26 mouse cellular contexts compared by ENCODE assay signal in the genomic region with DNA sequence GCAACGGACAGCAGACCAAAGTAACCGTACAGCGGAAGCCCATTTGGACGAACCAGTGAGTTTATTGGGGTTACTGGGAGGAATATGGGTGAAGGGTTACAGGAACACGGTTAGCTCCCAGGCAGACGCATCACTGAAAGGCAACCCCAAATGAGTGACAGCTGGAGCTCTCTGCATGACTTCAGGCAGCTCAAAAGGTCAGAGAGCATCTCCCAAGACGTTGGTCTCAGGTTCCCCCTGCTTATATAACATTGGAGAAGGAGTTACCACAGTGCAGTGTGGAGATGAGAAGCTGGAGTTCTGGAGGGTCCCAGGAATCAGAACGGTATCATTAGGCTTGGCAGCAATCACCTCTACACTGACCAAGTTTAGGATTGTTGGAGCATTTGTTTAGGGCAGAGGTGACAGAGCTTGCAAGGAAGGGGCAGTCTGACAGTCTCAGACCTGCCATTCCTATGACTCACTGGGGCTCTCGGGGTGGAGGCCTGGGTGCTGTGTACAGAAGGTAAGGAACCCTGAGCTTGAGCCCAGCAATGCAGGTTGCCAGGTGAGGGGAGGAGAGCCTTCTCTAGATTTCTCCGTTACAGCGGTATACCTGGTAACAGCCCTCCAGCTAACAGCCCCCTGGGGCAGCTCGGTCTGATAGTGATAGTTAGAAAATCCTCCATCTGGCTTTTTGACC. TPM values are rescaled to one million over a fixed set of nuclear protein-coding genes. Genes with fewer than 3 reads are reported as not detected.
DNase-seq lines count a peak whose midpoint lies in the region; TF ChIP-seq lines count a peak whose summit lies in the region.
"Had no signal": no experiment of that assay in that cellular context is flagged by ENCODE, and none has a peak within 500 bp of the region (broad histone marks: within the 10 kb centered on the region; RNA-seq: fewer than 3 reads in every experiment).

No protein-coding gene starts in this region.

- no peak overlapping the region for H3K4me3 ChIP-seq in heart, adult 2 months
- H3K4me3 ChIP-seq in embryonic facial prominence, embryonic 10.5 days, result no peak overlapping the region
- no peak overlapping the region for H3K4me3 ChIP-seq in lung, adult 2 months (replicated peaks; ENCODE audit: extremely low read depth, low read depth, low read length)
- H3K4me3 ChIP-seq: embryonic facial prominence, embryonic 13.5 days; forebrain, embryonic 13.5 days; hindbrain, embryonic 12.5 days; limb, embryonic 10.5 days; liver, embryonic 15.5 days; neural tube, embryonic 15.5 days had no signal

- TF ChIP-seq CTCF in heart, adult 2 months (IDR thresholded peaks at IDR 0.05), result no peak
- no peak for TF ChIP-seq CTCF in lung, adult 2 months (IDR thresholded peaks at IDR 0.05; ENCODE audit: insufficient read depth, low read length)

- no peaks in the 10 kb centered on the region for H3K27me3 ChIP-seq in heart, adult 2 months (ENCODE audit: control insufficient read depth, insufficient read depth, low read length)
- no peaks in the 10 kb centered on the region for H3K27me3 ChIP-seq in embryonic facial prominence, embryonic 10.5 days (replicated peaks; ENCODE audit: low read depth, poor library complexity, severe bottlenecking)
- H3K27me3 ChIP-seq: embryonic facial prominence, embryonic 13.5 days; forebrain, embryonic 13.5 days; hindbrain, embryonic 12.5 days; neural tube, embryonic 15.5 days; Patski had no signal

- TF ChIP-seq EP300 in heart, adult 2 months (IDR thresholded peaks at IDR 0.05; ENCODE audit: insufficient read depth, low read depth, low read length), result no peak

- H3K4me1 ChIP-seq in heart, adult 2 months (ENCODE audit: control insufficient read depth, insufficient read depth, low read length), result no peaks in the 10 kb centered on the region
- H3K4me1 ChIP-seq in embryonic facial prominence, embryonic 10.5 days, result peaks cover 23% of the 10 kb centered on the region
- no peaks in the 10 kb centered on the region for H3K4me1 ChIP-seq in lung, adult 2 months (ENCODE audit: control insufficient read depth, insufficient read depth, low read length)
- H3K4me1 ChIP-seq: embryonic facial prominence, embryonic 13.5 days; liver, embryonic 15.5 days had no signal

- H3K9ac ChIP-seq in heart, adult 2 months (ENCODE audit: low read depth, low read length), result 0 out of 2 replicates have a peak overlapping the region, but pooled peaks have one; percentile 14
- H3K9ac ChIP-seq: embryonic facial prominence, embryonic 13.5 days; forebrain, embryonic 13.5 days; hindbrain, embryonic 12.5 days; liver, embryonic 15.5 days; neural tube, embryonic 15.5 days had no signal

- no peak for DNase-seq in heart, adult 2 months
- no peak for DNase-seq in heart, postnatal 14 days
- peak; percentile 39 to 71 for DNase-seq in urinary bladder, adult 18-20 months (ENCODE audit: low spot score in 2 of 2)
- no peak for DNase-seq in urinary bladder, adult 2 months (ENCODE audit: low spot score)
- DNase-seq in embryonic facial prominence, embryonic 10.5 days (ENCODE audit: low spot score), result peak; percentile 24
- no peak for DNase-seq in lung, postnatal 14 days
- no peak for DNase-seq in lung, adult 2 months
- DNase-seq: adrenal gland, adult 2 months; B cell, adult 2 months; cerebellum, adult 11-12 months; gastrocnemius, postnatal 14 days; kidney, adult 8-10 months; kidney, postnatal 10 days; liver; right cerebral cortex, adult 18-20 months; right cerebral cortex, postnatal 4 days had no signal

- H3K36me3 ChIP-seq in heart, adult 2 months (ENCODE audit: control insufficient read depth, insufficient read depth, low read length), result no peaks in the 10 kb centered on the region
- no peaks in the 10 kb centered on the region for H3K36me3 ChIP-seq in embryonic facial prominence, embryonic 10.5 days (replicated peaks)
- H3K36me3 ChIP-seq: embryonic facial prominence, embryonic 13.5 days; G1E; hindbrain, embryonic 12.5 days; limb, embryonic 10.5 days; liver, embryonic 15.5 days; neural tube, embryonic 15.5 days had no signal

- intact Hi-C loops in heart, adult 2 months (cut with DNase I), result no loop called here
- intact Hi-C loops in heart, postnatal 14 days (cut with DNase I), result no loop called here

- no peaks in the 10 kb centered on the region for H3K9me3 ChIP-seq in embryonic facial prominence, embryonic 10.5 days
- H3K9me3 ChIP-seq: G1E; hindbrain, embryonic 12.5 days; limb, embryonic 10.5 days; liver, embryonic 15.5 days; neural tube, embryonic 15.5 days had no signal

- H3K27ac ChIP-seq in heart, adult 2 months, result no peak overlapping the region
- H3K27ac ChIP-seq in embryonic facial prominence, embryonic 10.5 days (replicated peaks), result no peak overlapping the region
- H3K27ac ChIP-seq: embryonic facial prominence, embryonic 13.5 days; forebrain, embryonic 13.5 days; hindbrain, embryonic 12.5 days; limb, embryonic 10.5 days; liver, embryonic 15.5 days; macrophage; neural tube, embryonic 15.5 days had no signal

- TF ChIP-seq POLR2A in heart, adult 2 months (IDR thresholded peaks at IDR 0.05; ENCODE audit: insufficient read depth, low read depth, low read length), result no peak
- TF ChIP-seq POLR2A in lung, adult 2 months (IDR thresholded peaks at IDR 0.05; ENCODE audit: borderline replicate concordance, extremely low read depth, low read depth, low read length), result no peak

- no peaks in the 10 kb centered on the region for H3K79me2 ChIP-seq in heart, adult 2 months (replicated peaks; ENCODE audit: control insufficient read depth, insufficient read depth, low read length)

- WGBS in heart, adult 2 months, result 46% methylated on average over 12 of the region's 12 CpGs
- 47% methylated on average over 12 of the region's 12 CpGs for WGBS in embryonic facial prominence, embryonic 10.5 days
- WGBS in lung, adult 2 months, result 61% methylated on average over 12 of the region's 12 CpGs

RNA-seq across cellular contexts. Expression of a gene that starts 12.8 kb away (rescaled TPM):
- total RNA-seq in heart, adult 2 months (2021), result under 1 TPM; 0.20 to 0.21 TPM
- 0.43 and 0.64 TPM in 2 replicates for polyA plus RNA-seq in heart, adult 2 months (2012; rRNA removed)
- under 1 TPM; 0.19 to 0.20 TPM for total RNA-seq in heart, postnatal 14 days (2021)
- polyA plus RNA-seq in urinary bladder, adult 2 months (2012; rRNA removed), result 1.4 and 1.6 TPM in 2 replicates
- 0.24 and 0.35 TPM in 2 replicates for polyA plus RNA-seq in embryonic facial prominence, embryonic 10.5 days (2016; fragmentation: Nextera tagmentation; extraction: Ambion mirVana)
- 0.11 TPM in 2 replicates for polyA plus RNA-seq in lung, adult 2 months (2012; rRNA removed)
- total RNA-seq: CH12.LX had no signal
- polyA plus RNA-seq: G1E; liver, embryonic 15.5 days; Patski had no signal

RNA-seq across cellular contexts. Expression of a gene that starts 55.0 kb away (rescaled TPM):
- total RNA-seq in heart, adult 2 months (2021), result 10 to 100 TPM; 26.8 to 27.5 TPM
- polyA plus RNA-seq in heart, adult 2 months (2012; rRNA removed), result 9.7 and 17.7 TPM in 2 replicates
- total RNA-seq in heart, postnatal 14 days (2021), result 10 to 100 TPM; 30.6 to 34.6 TPM
- polyA plus RNA-seq in urinary bladder, adult 2 months (2012; rRNA removed), result 22.1 and 22.2 TPM in 2 replicates
- polyA plus RNA-seq in embryonic facial prominence, embryonic 10.5 days (2016; fragmentation: Nextera tagmentation; extraction: Ambion mirVana), result 155 and 159 TPM in 2 replicates
- polyA plus RNA-seq in lung, adult 2 months (2012; rRNA removed), result 13.9 and 17.1 TPM in 2 replicates

Comparison
In these comparisons a context has a peak if more than half of its experiments do, and no peak if none do; other contexts are left out.
1. DNase-seq: peak in urinary bladder, adult 18-20 months (2 of 2) and embryonic facial prominence, embryonic 10.5 days (single experiment); none in heart, adult 2 months (0 of 2), heart, postnatal 14 days (0 of 2), urinary bladder, adult 2 months (single experiment), lung, postnatal 14 days (single experiment) and lung, adult 2 months (single experiment).